Mouse (Mus musculus) MEL (cell line): ENCODE results near the gene Morn1. TPM values are rescaled to one million over a fixed set of nuclear protein-coding genes. Genes with fewer than 3 reads are reported as not detected.

Experiments
- DNase-seq: peaks from one replicate; pipeline ENCODE4 v3.0.0; 2011; ENCODE audit warnings: low read depth, low spot score
- H3K27ac ChIP-seq: 2 replicates; pipeline ENCODE4 v1.5.1; 2012; ENCODE audit warnings: low read depth, mild to moderate bottlenecking, control low read depth, low read length, moderate library complexity; ENCODE audit not compliant: control insufficient read depth
- H3K27me3 ChIP-seq, 2 experiments: fragments of 150-350 bp in 1 of 2; sonication (generic) in 1 of 2; 2 replicates each; pipeline ENCODE4 v1.6.1; 2012; ENCODE audit warnings: low read length in 2 of 2, mild to moderate bottlenecking in 2 of 2, improper control_type of control experiment in 1 of 2, moderate library complexity in 1 of 2; ENCODE audit not compliant: insufficient read depth in 2 of 2, control insufficient read depth in 1 of 2
- H3K36me3 ChIP-seq, 2 experiments: 2 replicates each; pipeline ENCODE4 v1.6.1; 2012 to 2014; ENCODE audit warnings: low read length in 2 of 2, improper control_type of control experiment in 1 of 2, inconsistent platforms in 1 of 2, mild to moderate bottlenecking in 1 of 2; ENCODE audit not compliant: insufficient read depth in 2 of 2, control insufficient read depth in 1 of 2
- H3K4me1 ChIP-seq, 2 experiments: fragments of 150-350 bp in 1 of 2; sonication (generic) in 1 of 2; 2 replicates each; pipeline ENCODE4 v1.6.1; 2012; ENCODE audit warnings: low read length in 2 of 2, improper control_type of control experiment in 1 of 2, mild to moderate bottlenecking in 1 of 2; ENCODE audit not compliant: insufficient read depth in 2 of 2, control insufficient read depth in 1 of 2
- H3K4me3 ChIP-seq, 2 experiments: fragments of 150-350 bp in 1 of 2; sonication (generic) in 1 of 2; 2 replicates each; pipeline ENCODE4 v1.5.1; 2012; ENCODE audit warnings: low read depth in 2 of 2, low read length in 2 of 2, mild to moderate bottlenecking in 2 of 2, moderate library complexity in 2 of 2, control low read depth in 1 of 2, improper control_type of control experiment in 1 of 2; ENCODE audit not compliant: control insufficient read depth in 1 of 2, insufficient read depth in 1 of 2
- H3K79me2 ChIP-seq: 2 replicates; pipeline ENCODE4 v1.6.1; 2012; ENCODE audit warnings: mild to moderate bottlenecking, low read length, moderate library complexity; ENCODE audit not compliant: control insufficient read depth, poor library complexity, insufficient read depth
- H3K9ac ChIP-seq: 2 replicates; pipeline ENCODE4 v1.6.1; 2012; ENCODE audit warnings: low read depth, mild to moderate bottlenecking, control low read depth, low read length, moderate library complexity; ENCODE audit not compliant: control insufficient read depth, poor library complexity, severe bottlenecking
- H3K9me3 ChIP-seq: fragments of 150-350 bp; sonication (generic); replicated peaks from 2 replicates; pipeline ENCODE4 v1.6.1; 2012; ENCODE audit warnings: mild to moderate bottlenecking, low read length, improper control_type of control experiment, moderate library complexity; ENCODE audit not compliant: insufficient read depth
- CTCF ChIP-seq, 3 experiments: IDR thresholded peaks in 2 of 3; conservative IDR thresholded peaks in 1 of 3; 2 replicates each; pipeline ENCODE4 v1.5.1; 2011 to 2012; ENCODE audit warnings: low read length in 3 of 3, low read depth in 2 of 3, mild to moderate bottlenecking in 2 of 3, improper control_type of control experiment in 1 of 3, inconsistent platforms in 1 of 3, mixed read lengths in 1 of 3, moderate library complexity in 1 of 3; ENCODE audit not compliant: control insufficient read depth in 1 of 3, insufficient read depth in 1 of 3, poor library complexity in 1 of 3, severe bottlenecking in 1 of 3
- E2F4 ChIP-seq: IDR thresholded peaks from 2 replicates; pipeline ENCODE4 v1.6.1; 2011; ENCODE audit warnings: low read depth, low read length, improper control_type of control experiment, borderline replicate concordance
- EP300 ChIP-seq, 2 experiments: IDR thresholded peaks; 2 replicates each; pipeline ENCODE4 v1.6.1; 2011; ENCODE audit warnings: improper control_type of control experiment in 2 of 2, low read length in 2 of 2, low read depth in 1 of 2, mild to moderate bottlenecking in 1 of 2
- HCFC1 ChIP-seq: IDR thresholded peaks from 2 replicates; pipeline ENCODE4 v1.6.1; 2012; ENCODE audit warnings: low read depth, mild to moderate bottlenecking, inconsistent platforms, low read length, improper control_type of control experiment, moderate library complexity
- KAT2A ChIP-seq: conservative IDR thresholded peaks from 2 replicates; pipeline ENCODE4 v1.6.1; 2012; ENCODE audit warnings: low read depth, low read length, improper control_type of control experiment, inconsistent platforms
- MAZ ChIP-seq: IDR thresholded peaks from 2 replicates; pipeline ENCODE4 v1.6.1; 2012; ENCODE audit warnings: low read depth, mild to moderate bottlenecking, inconsistent platforms, low read length, improper control_type of control experiment
- MEF2A ChIP-seq: IDR thresholded peaks from 2 replicates; pipeline ENCODE4 v1.6.1; 2014; ENCODE audit warnings: low read depth, mild to moderate bottlenecking, inconsistent platforms, low read length, improper control_type of control experiment; ENCODE audit not compliant: poor library complexity, insufficient replicate concordance, severe bottlenecking; ENCODE audit errors: extremely low read depth
- MYB ChIP-seq: IDR thresholded peaks from 2 replicates; pipeline ENCODE4 v1.6.1; 2011; ENCODE audit warnings: mild to moderate bottlenecking, low read depth, low read length, improper control_type of control experiment
- MYC ChIP-seq: IDR thresholded peaks from 2 replicates; pipeline ENCODE4 v1.6.1; 2011; ENCODE audit warnings: low read depth, mild to moderate bottlenecking, low read length, improper control_type of control experiment, moderate library complexity
- POLR2AphosphoS2 ChIP-seq: IDR thresholded peaks from 2 replicates; pipeline ENCODE4 v1.6.1; 2011; ENCODE audit warnings: low read length, improper control_type of control experiment
- POLR2AphosphoS5 ChIP-seq: IDR thresholded peaks from 2 replicates; pipeline ENCODE4 v1.6.1; 2012; ENCODE audit warnings: low read depth, borderline replicate concordance, mild to moderate bottlenecking, inconsistent platforms, low read length, moderate library complexity, mixed read lengths
- SIN3A ChIP-seq: IDR thresholded peaks from 2 replicates; pipeline ENCODE4 v1.6.1; 2012; ENCODE audit warnings: low read length, improper control_type of control experiment, inconsistent platforms
- TAL1 ChIP-seq: IDR thresholded peaks from 2 replicates; pipeline ENCODE4 v1.6.1; 2012; ENCODE audit warnings: mild to moderate bottlenecking, inconsistent platforms, low read length, moderate library complexity, mixed read lengths
- ZKSCAN1 ChIP-seq: IDR thresholded peaks from 2 replicates; pipeline ENCODE4 v1.6.1; 2012; ENCODE audit warnings: low read depth, mild to moderate bottlenecking, inconsistent platforms, low read length, improper control_type of control experiment, moderate library complexity
- ZMIZ1 ChIP-seq: IDR thresholded peaks from 2 replicates; pipeline ENCODE4 v1.6.1; 2012; ENCODE audit warnings: low read depth, mild to moderate bottlenecking, inconsistent platforms, low read length, improper control_type of control experiment, moderate library complexity
- polyA plus RNA-seq, 2 experiments: library from polyadenylated mRNA; stranded (reverse) in 1 of 2; unstranded in 1 of 2; fragments of >175 nt in 1 of 2; fragments of >200 nt in 1 of 2; gene quantifications; 2 replicates each; pipeline versions ENCODE4 v1.2.1 to v1.2.4; 2012; ENCODE audit warnings: low replicate concordance in 2 of 2, low read depth in 1 of 2; ENCODE audit not compliant: insufficient read length in 2 of 2, insufficient read depth in 1 of 2, missing spikeins in 1 of 2
- total RNA-seq: library from RNA; depleted of rRNA; stranded (reverse); fragments of 300-350 nt; gene quantifications from 2 replicates; pipeline ENCODE4 v1.2.3, GENCODE M21; 2012

Gene Morn1
- total and polyA plus RNA-seq, 3 experiments: 4.1 to 4.4 TPM; not detected in 1

DNA sequence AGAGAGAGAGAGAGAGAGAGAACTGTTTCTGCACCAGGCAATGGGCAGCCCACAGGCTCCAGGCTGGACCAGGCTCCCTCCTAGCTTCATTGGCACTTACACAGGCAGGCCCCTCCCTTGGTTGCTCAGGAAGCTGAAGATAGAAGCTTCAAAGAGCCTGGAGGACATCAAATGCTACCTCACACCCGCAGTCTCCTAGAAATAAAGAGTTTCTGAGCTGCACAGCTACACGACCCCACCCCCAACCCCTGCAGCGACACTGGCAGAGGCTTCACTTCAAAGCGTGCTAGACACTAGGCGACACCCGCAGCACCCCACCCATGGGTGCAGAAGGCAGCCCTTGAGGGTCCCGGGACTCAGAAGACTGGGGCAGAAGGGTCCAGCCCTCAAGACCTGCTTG is 36.3 kb upstream of the Morn1 start:
- Histone ChIP-seq H3K9ac (no peak overlapping the region), H3K9me3 (no peaks in the 10 kb centered on the region), H3K36me3 (no peaks in the 10 kb centered on the region), H3K27ac (no peak overlapping the region), H3K4me1 (peaks cover 2 to 13% of the 10 kb centered on the region in 2 experiments; a peak in 3 of 4 replicates), H3K4me3 (no peak overlapping the region), H3K79me2 (no peaks in the 10 kb centered on the region), H3K27me3 (no peaks in the 10 kb centered on the region)
- no peak for DNase-seq
- no peak for TF ChIP-seq MYB
- TF ChIP-seq TAL1: no peak
- no peak for TF ChIP-seq EP300 (IDR thresholded peaks at IDR 0.05; ENCODE audit: low read depth in 1 of 2, low read length in 2 of 2)
- TF ChIP-seq POLR2AphosphoS5: no peak
- no peak for TF ChIP-seq E2F4
- no peak for TF ChIP-seq MAZ
- no peak for TF ChIP-seq ZKSCAN1
- TF ChIP-seq KAT2A: no peak
- TF ChIP-seq MYC: no peak
- TF ChIP-seq HCFC1: no peak
- TF ChIP-seq ZMIZ1: no peak
- TF ChIP-seq CTCF (IDR thresholded peaks at IDR 0.05 in 2 of 3, conservative IDR thresholded peaks at IDR 0.05 in 1 of 3; ENCODE audit: control insufficient read depth in 1 of 3, insufficient read depth in 1 of 3, low read depth in 2 of 3, low read length in 3 of 3, poor library complexity in 1 of 3, severe bottlenecking in 1 of 3): no peak
- TF ChIP-seq SIN3A: no peak
- no peak for TF ChIP-seq POLR2AphosphoS2

DNA sequence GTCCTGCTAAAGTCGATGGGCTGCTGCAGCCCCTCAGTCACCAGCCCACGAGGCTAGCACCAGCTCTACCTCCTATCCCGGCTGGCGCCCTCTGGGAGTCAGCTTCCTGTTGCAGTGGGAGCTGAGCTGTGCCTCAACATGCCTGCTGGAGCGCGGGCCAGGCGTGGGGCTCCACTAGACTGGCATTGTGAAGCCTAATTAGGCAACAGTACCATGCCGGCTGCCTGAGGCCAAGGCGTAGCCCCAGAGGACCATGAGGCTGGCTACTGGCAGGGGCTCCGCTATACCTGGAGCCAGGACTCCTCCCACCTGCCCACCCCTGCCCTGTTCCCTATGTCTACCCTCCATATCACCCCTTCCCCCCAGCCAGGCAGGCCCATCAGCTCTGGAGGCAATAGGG is 29.7 kb upstream of the Morn1 start, which contains the start of gene Plch2:
Gene Plch2 (minus strand): TSS at position 61 of the 400 bp plus-strand sequence.
- H3K27me3 ChIP-seq: peaks cover 0 to 3% of the 10 kb centered on the region in 2 experiments; a peak in 1 of 4 replicates
- TF ChIP-seq MEF2A (no peak), MAZ (no peak), HCFC1 (no peak), CTCF (IDR thresholded peaks at IDR 0.05 in 2 of 3, conservative IDR thresholded peaks at IDR 0.05 in 1 of 3; ENCODE audit: control insufficient read depth in 1 of 3, insufficient read depth in 1 of 3, low read depth in 2 of 3, low read length in 3 of 3, poor library complexity in 1 of 3, severe bottlenecking in 1 of 3) (no peak)
- no peak for DNase-seq
- H3K4me1 ChIP-seq: peaks cover 2 to 13% of the 10 kb centered on the region in 2 experiments; a peak in 3 of 4 replicates
- H3K27ac ChIP-seq: no peak within 1 kb of the TSS
- no peak within 1 kb of the TSS for H3K4me3 ChIP-seq
- no peaks in the 10 kb centered on the region for H3K9me3 ChIP-seq
- H3K36me3 ChIP-seq: no peaks in the 10 kb centered on the region
- H3K9ac ChIP-seq: no peak within 1 kb of the TSS
- H3K79me2 ChIP-seq: no peaks in the 10 kb centered on the region
